Mouse (Mus musculus) G1E (cell line): ENCODE results near the gene Ermp1.

Source experiments
- CTCF ChIP-seq: IDR thresholded peaks from 2 replicates; pipeline ENCODE4 v1.5.1; 2012; ENCODE audit warnings: low read depth, low read length, inconsistent platforms, mixed read lengths
- GATA2 ChIP-seq: IDR thresholded peaks from 2 replicates; pipeline ENCODE4 v1.6.1; 2012; ENCODE audit warnings: low read depth, low read length, inconsistent platforms, borderline replicate concordance
- TAL1 ChIP-seq: conservative IDR thresholded peaks from 2 replicates; pipeline ENCODE4 v1.6.1; 2012; ENCODE audit warnings: low read depth, low read length, inconsistent platforms, mixed read lengths

- TF ChIP-seq CTCF, result no peak
- no peak for TF ChIP-seq GATA2
- TF ChIP-seq TAL1, result no peak
Observed at GRCm38 (mm10) chr19:29657033-29657432, 8.8 kb upstream of the Ermp1 start.
